Mouse (Mus musculus) thymus, postnatal 10 days (tissue): ENCODE measurements around the gene Fam193b.
A peak's percentile ranks its signal among the peaks of the same experiment; 100 is the strongest.

Experiments used
- DNase-seq, 2 experiments: peaks; one replicate each; pipeline ENCODE4 v3.0.0; 2021; ENCODE audit warnings: low spot score in 2 of 2

Fam193b gene

GRCm38 (mm10) chr13:55527834-55528772, 42.8 kb downstream of the Fam193b start:
- DNase-seq, result no peak

GRCm38 (mm10) chr13:55527212-55527611, 43.7 kb downstream of the Fam193b start:
- DNase-seq, result no peak

- DNase-seq, result no peak
Observed at GRCm38 (mm10) chr13:55525733-55526553, 45.0 kb downstream of the Fam193b start.

- no peak for DNase-seq
Observed at GRCm38 (mm10) chr13:55523951-55524600, 46.8 kb downstream of the Fam193b start.

- DNase-seq, result no peak
Observed at GRCm38 (mm10) chr13:55523278-55523677, 47.6 kb downstream of the Fam193b start.

- no peak for DNase-seq
Observed at GRCm38 (mm10) chr13:55522730-55523129, 48.2 kb downstream of the Fam193b start.

- no peak for DNase-seq
Observed at GRCm38 (mm10) chr13:55519606-55520005, 51.3 kb downstream of the Fam193b start.

GRCm38 (mm10) chr13:55516955-55517354, 54.0 kb downstream of the Fam193b start:
- peak; percentile 53 to 90 for DNase-seq

GRCm38 (mm10) chr13:55513828-55514227, 57.1 kb downstream of the Fam193b start:
- no peak for DNase-seq

GRCm38 (mm10) chr13:55513111-55513748, 57.7 kb downstream of the Fam193b start, which contains the start of gene Pdlim7:
Gene Pdlim7, minus strand, starts transcription at chr13:55513676.
- peak; percentile 66 to 88 for DNase-seq

GRCm38 (mm10) chr13:55512379-55513031, 58.4 kb downstream of the Fam193b start:
- DNase-seq, result no peak

GRCm38 (mm10) chr13:55511492-55511861, 59.4 kb downstream of the Fam193b start:
- no peak for DNase-seq

GRCm38 (mm10) chr13:55510668-55511491, 60.0 kb downstream of the Fam193b start:
- DNase-seq, result no peak

- no peak for DNase-seq
Observed at GRCm38 (mm10) chr13:55510332-55510667, 60.6 kb downstream of the Fam193b start.

GRCm38 (mm10) chr13:55508531-55508930, 62.4 kb downstream of the Fam193b start:
- DNase-seq, result no peak

GRCm38 (mm10) chr13:55507877-55508276, 63.0 kb downstream of the Fam193b start:
- DNase-seq, result no peak

- no peak for DNase-seq
Observed at GRCm38 (mm10) chr13:55506697-55507096, 64.2 kb downstream of the Fam193b start.

GRCm38 (mm10) chr13:55505810-55506209, 65.1 kb downstream of the Fam193b start:
- DNase-seq, result no peak

GRCm38 (mm10) chr13:55504390-55504789, 66.5 kb downstream of the Fam193b start:
- DNase-seq, result no peak

GRCm38 (mm10) chr13:55502405-55502804, 68.5 kb downstream of the Fam193b start:
- DNase-seq, result no peak
